Mouse (Mus musculus) liver, adult 10 weeks (tissue): ENCODE data around the gene Incenp. TPM values are rescaled to one million over a fixed set of nuclear protein-coding genes. Genes with fewer than 3 reads are reported as not detected.

Experiments
- polyA plus RNA-seq: library from polyadenylated mRNA; stranded (reverse); fragments of 350-450 nt; fragmentation: Illumina TruSeq; extraction: RNeasy Lipid Tissue Mini Kit (QIAGEN cat#74804); gene quantifications from one replicate; pipeline ENCODE4 v1.2.3, GENCODE M21; 2014; ENCODE audit warnings: low read depth, low replicate concordance

The Incenp gene
- polyA plus RNA-seq, result 0.34 TPM

GRCm38 (mm10) chr19:9899072-9899779 lies at the start of gene Incenp:
Incenp (minus strand) TSS chr19:9899551.

GRCm38 (mm10) chr19:9847262-9847661 lies 52.1 kb downstream of the Incenp start, which contains the start of gene Scgb2a2:
Scgb2a2 (plus strand) TSS chr19:9847562.

Other genes with a start within 250 kb of the Incenp start
- gene Scgb2a2, start 52.0 kb downstream of the Incenp start, polyA plus RNA-seq, result not detected
- 2,353 TPM for gene Fth1, start 81.0 kb upstream of the Incenp start, polyA plus RNA-seq
- not detected for gene Best1, start 102.1 kb upstream of the Incenp start, polyA plus RNA-seq
- 0.45 TPM for gene Rab3il1, start 102.1 kb upstream of the Incenp start, polyA plus RNA-seq
- 0.85 TPM for gene Fads3, start 142.0 kb upstream of the Incenp start, polyA plus RNA-seq
- 106 TPM for gene Fads2, start 202.2 kb upstream of the Incenp start, polyA plus RNA-seq